Mouse (Mus musculus): ENCODE measurements around the gene Dclk1. TPM values are rescaled to one million over a fixed set of nuclear protein-coding genes. Genes with fewer than 3 reads are reported as not detected.
A peak's percentile ranks its signal among the peaks of the same experiment; 100 is the strongest.

Gene Dclk1
- polyA plus RNA-seq, 1 experiment from 2014 or later: 7.9 TPM

GRCm38 (mm10) chr3:55270920-55271319, 28.8 kb downstream of the Dclk1 start:
- 83% methylated on average over 5 of the region's 5 CpGs for WGBS
- no peaks in the 10 kb centered on the region for H3K9me3 ChIP-seq

GRCm38 (mm10) chr3:55272536-55272935, 30.4 kb downstream of the Dclk1 start:
- WGBS: 75% methylated on average over 6 of the region's 6 CpGs
- H3K36me3 ChIP-seq: no peaks in the 10 kb centered on the region
- no peak overlapping the region for H3K27ac ChIP-seq
- H3K4me3 ChIP-seq: no peak overlapping the region
- H3K9me3 ChIP-seq: no peaks in the 10 kb centered on the region
- H3K27me3 ChIP-seq (ENCODE audit: insufficient read depth, poor library complexity, severe bottlenecking): no peaks in the 10 kb centered on the region
- peak; percentile 64 for DNase-seq (ENCODE audit: low spot score)
- H3K4me1 ChIP-seq: peaks cover 7% of the 10 kb centered on the region

More at GRCm38 (mm10) chr3:55270920-55271319, 28.8 kb downstream of the Dclk1 start:
- no peaks in the 10 kb centered on the region for H3K27me3 ChIP-seq (ENCODE audit: insufficient read depth, poor library complexity, severe bottlenecking)
- peaks cover 7% of the 10 kb centered on the region for H3K4me1 ChIP-seq
- H3K4me3 ChIP-seq: no peak overlapping the region
- peak; percentile 70 for DNase-seq (ENCODE audit: low spot score)
- no peaks in the 10 kb centered on the region for H3K36me3 ChIP-seq
- no peak overlapping the region for H3K27ac ChIP-seq

- Histone ChIP-seq H3K4me1 (peaks cover 3% of the 10 kb centered on the region; the same call in 1 of the 2 replicates), H3K36me3 (no peaks in the 10 kb centered on the region), H3K4me3 (no peak overlapping the region), H3K27me3 (ENCODE audit: insufficient read depth, poor library complexity, severe bottlenecking) (no peaks in the 10 kb centered on the region), H3K27ac (no peak overlapping the region), H3K9me3 (no peaks in the 10 kb centered on the region)
- DNase-seq (ENCODE audit: low spot score): peak; percentile 20
- WGBS: 89% methylated on average over 3 of the region's 3 CpGs
These were observed 34.3 kb downstream of the Dclk1 start for GRCm38 (mm10) chr3:55276446-55276845.

GRCm38 (mm10) chr3:55276851-55277250, 34.7 kb downstream of the Dclk1 start:
- WGBS: 93% methylated on average over 1 of the region's 1 CpGs
- Histone ChIP-seq H3K27me3 (ENCODE audit: insufficient read depth, poor library complexity, severe bottlenecking) (no peaks in the 10 kb centered on the region), H3K9me3 (no peaks in the 10 kb centered on the region), H3K27ac (no peak overlapping the region), H3K4me3 (no peak overlapping the region), H3K36me3 (no peaks in the 10 kb centered on the region), H3K4me1 (peaks cover 3% of the 10 kb centered on the region; the same call in 1 of the 2 replicates)
- no peak for DNase-seq (ENCODE audit: low spot score)

- Histone ChIP-seq H3K9me3 (no peaks in the 10 kb centered on the region), H3K4me3 (no peak overlapping the region), H3K27ac (no peak overlapping the region), H3K4me1 (no peaks in the 10 kb centered on the region; the same call in 1 of the 2 replicates), H3K36me3 (no peaks in the 10 kb centered on the region), H3K27me3 (ENCODE audit: insufficient read depth, poor library complexity, severe bottlenecking) (no peaks in the 10 kb centered on the region)
- DNase-seq (ENCODE audit: low spot score): peak; percentile 36
- 64% methylated on average over 1 of the region's 1 CpGs for WGBS
These were observed 35.7 kb downstream of the Dclk1 start for GRCm38 (mm10) chr3:55277829-55278228.

- Histone ChIP-seq H3K27ac (no peak overlapping the region), H3K9me3 (no peaks in the 10 kb centered on the region), H3K27me3 (ENCODE audit: insufficient read depth, poor library complexity, severe bottlenecking) (no peaks in the 10 kb centered on the region), H3K4me3 (no peak overlapping the region), H3K36me3 (no peaks in the 10 kb centered on the region), H3K4me1 (peaks cover under 1% of the 10 kb centered on the region; the same call in 1 of the 2 replicates)
- WGBS: 82% methylated on average over 4 of the region's 4 CpGs
- peak; percentile 65 for DNase-seq (ENCODE audit: low spot score)
These were observed 37.8 kb downstream of the Dclk1 start for GRCm38 (mm10) chr3:55279923-55280322.

- H3K27ac ChIP-seq: no peak overlapping the region
- no peaks in the 10 kb centered on the region for H3K9me3 ChIP-seq
- no peaks in the 10 kb centered on the region for H3K36me3 ChIP-seq
- peaks cover 3% of the 10 kb centered on the region; the same call in 1 of the 2 replicates for H3K4me1 ChIP-seq
- peak; percentile 27 for DNase-seq (ENCODE audit: low spot score)
- no peaks in the 10 kb centered on the region for H3K27me3 ChIP-seq (ENCODE audit: insufficient read depth, poor library complexity, severe bottlenecking)
- H3K4me3 ChIP-seq: no peak overlapping the region
These were observed 38.3 kb downstream of the Dclk1 start for GRCm38 (mm10) chr3:55280471-55280870.

GRCm38 (mm10) chr3:55284215-55284614, 42.1 kb downstream of the Dclk1 start:
- Histone ChIP-seq H3K4me1 (peaks cover 3% of the 10 kb centered on the region; the same call in 1 of the 2 replicates), H3K9me3 (no peaks in the 10 kb centered on the region), H3K27me3 (ENCODE audit: insufficient read depth, poor library complexity, severe bottlenecking) (no peaks in the 10 kb centered on the region), H3K4me3 (no peak overlapping the region), H3K36me3 (no peaks in the 10 kb centered on the region), H3K27ac (no peak overlapping the region)
- peak; percentile 66 for DNase-seq (ENCODE audit: low spot score)
- 65% methylated on average over 3 of the region's 3 CpGs for WGBS

GRCm38 (mm10) chr3:55288726-55289125, 46.6 kb downstream of the Dclk1 start:
- WGBS: 78% methylated on average over 4 of the region's 4 CpGs
- no peak overlapping the region for H3K27ac ChIP-seq
- H3K27me3 ChIP-seq (ENCODE audit: insufficient read depth, poor library complexity, severe bottlenecking): no peaks in the 10 kb centered on the region
- H3K36me3 ChIP-seq: no peaks in the 10 kb centered on the region
- no peak overlapping the region for H3K4me3 ChIP-seq
- peaks cover 3% of the 10 kb centered on the region; the same call in 1 of the 2 replicates for H3K4me1 ChIP-seq
- DNase-seq (ENCODE audit: low spot score): peak; percentile 47
- no peaks in the 10 kb centered on the region for H3K9me3 ChIP-seq

GRCm38 (mm10) chr3:55291964-55292363, 49.8 kb downstream of the Dclk1 start:
- no peaks in the 10 kb centered on the region for H3K36me3 ChIP-seq
- no peaks in the 10 kb centered on the region for H3K4me1 ChIP-seq
- WGBS: 84% methylated on average over 4 of the region's 4 CpGs
- no peaks in the 10 kb centered on the region for H3K27me3 ChIP-seq (ENCODE audit: insufficient read depth, poor library complexity, severe bottlenecking)
- no peaks in the 10 kb centered on the region for H3K9me3 ChIP-seq
- no peak overlapping the region for H3K4me3 ChIP-seq
- no peak for DNase-seq (ENCODE audit: low spot score)
- H3K27ac ChIP-seq: no peak overlapping the region

- Histone ChIP-seq H3K4me3 (no peak overlapping the region), H3K36me3 (no peaks in the 10 kb centered on the region), H3K27me3 (ENCODE audit: insufficient read depth, poor library complexity, severe bottlenecking) (no peaks in the 10 kb centered on the region), H3K27ac (no peak overlapping the region), H3K4me1 (no peaks in the 10 kb centered on the region), H3K9me3 (no peaks in the 10 kb centered on the region)
- DNase-seq (ENCODE audit: low spot score): no peak
- WGBS: 79% methylated on average over 10 of the region's 10 CpGs
These were observed 50.7 kb downstream of the Dclk1 start for GRCm38 (mm10) chr3:55292783-55293430.

- DNase-seq (ENCODE audit: low spot score): no peak
- Histone ChIP-seq H3K4me3 (no peak overlapping the region), H3K36me3 (no peaks in the 10 kb centered on the region), H3K4me1 (no peaks in the 10 kb centered on the region), H3K27me3 (ENCODE audit: insufficient read depth, poor library complexity, severe bottlenecking) (no peaks in the 10 kb centered on the region), H3K9me3 (no peaks in the 10 kb centered on the region), H3K27ac (no peak overlapping the region)
These were observed 63.5 kb downstream of the Dclk1 start for GRCm38 (mm10) chr3:55305653-55306052.

- Histone ChIP-seq H3K36me3 (no peaks in the 10 kb centered on the region), H3K27me3 (ENCODE audit: insufficient read depth, poor library complexity, severe bottlenecking) (no peaks in the 10 kb centered on the region), H3K27ac (no peak overlapping the region), H3K4me3 (no peak overlapping the region), H3K4me1 (no peaks in the 10 kb centered on the region), H3K9me3 (no peaks in the 10 kb centered on the region)
- 71% methylated on average over 7 of the region's 7 CpGs for WGBS
- DNase-seq (ENCODE audit: low spot score): no peak
These were observed 65.5 kb downstream of the Dclk1 start for GRCm38 (mm10) chr3:55307553-55308177.

Measured in heart, embryonic 10.5 days (tissue).